Comparison of ENCODE assay signal across 14 mouse cellular contexts in the genomic region with DNA sequence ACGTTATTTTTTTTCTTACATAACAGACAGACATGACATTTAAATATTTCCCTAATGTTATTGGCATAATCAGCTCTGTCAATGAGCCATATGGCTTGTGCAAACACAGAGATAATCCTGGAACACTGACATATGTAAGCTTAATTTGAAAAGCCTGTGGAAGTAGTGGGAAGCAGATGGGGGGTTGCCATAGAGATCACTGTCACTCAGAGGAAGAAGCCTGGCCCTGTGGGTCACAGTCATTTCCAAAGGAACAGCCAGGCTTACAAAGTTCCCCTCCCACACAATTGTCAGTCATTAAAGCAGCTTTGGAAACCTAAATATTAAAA. TPM values are rescaled to one million over a fixed set of nuclear protein-coding genes. Genes with fewer than 3 reads are reported as not detected.
DNase-seq lines count a peak whose midpoint lies in the region; ATAC-seq and TF ChIP-seq lines count a peak whose summit lies in the region.
"Had no signal": no experiment of that assay in that cellular context is flagged by ENCODE, and none has a peak within 500 bp of the region (broad histone marks: within the 10 kb centered on the region; RNA-seq: fewer than 3 reads in every experiment).

No protein-coding gene starts in this region.

- no peak overlapping the region for H3K4me2 ChIP-seq in hindbrain, embryonic 12.5 days (replicated peaks)
- no peak overlapping the region for H3K4me2 ChIP-seq in liver, postnatal 0 days (ENCODE audit: low read depth, low read length)
- no peak overlapping the region for H3K4me2 ChIP-seq in liver, embryonic 12.5 days
- H3K4me2 ChIP-seq: neural tube, embryonic 13.5 days had no signal

- TF ChIP-seq CTCF in brain, embryonic 14.5 days (IDR thresholded peaks at IDR 0.05; ENCODE audit: borderline replicate concordance, extremely low read depth, insufficient read depth, insufficient read length), result no peak
- TF ChIP-seq CTCF in liver, postnatal 0 days (IDR thresholded peaks at IDR 0.05; ENCODE audit: low read depth), result no peak

- no peak for TF ChIP-seq POLR2A in brain, embryonic 14.5 days (IDR thresholded peaks at IDR 0.05; ENCODE audit: borderline replicate concordance, extremely low read depth, insufficient read depth, insufficient read length, poor library complexity, severe bottlenecking)

- H3K4me1 ChIP-seq in hindbrain, embryonic 12.5 days, result peaks cover 8% of the 10 kb centered on the region; the same call in 1 of the 2 replicates
- H3K4me1 ChIP-seq in liver, postnatal 0 days (ENCODE audit: insufficient read depth), result no peaks in the 10 kb centered on the region
- H3K4me1 ChIP-seq in liver, embryonic 12.5 days, result no peaks in the 10 kb centered on the region

- no peak overlapping the region for H3K27ac ChIP-seq in hindbrain, embryonic 12.5 days
- H3K27ac ChIP-seq in liver, postnatal 0 days (ENCODE audit: low read depth), result no peak overlapping the region
- H3K27ac ChIP-seq in liver, embryonic 12.5 days, result no peak overlapping the region
- H3K27ac ChIP-seq: neural tube, embryonic 13.5 days had no signal

- DNase-seq in brain, embryonic 14.5 days (ENCODE audit: low read depth), result peak; percentile 95
- peak; percentile 35 for DNase-seq in cerebellum, adult 8-10 months
- DNase-seq in mesoderm, embryonic 11.5 days (ENCODE audit: low read depth, low spot score), result peak; percentile 34
- no peak for DNase-seq in liver, postnatal 0 days
- DNase-seq in gastrocnemius, postnatal 14 days, result no peak
- DNase-seq: gastrocnemius, postnatal 10 days; thymus, postnatal 36 days had no signal

- no peaks in the 10 kb centered on the region for H3K36me3 ChIP-seq in hindbrain, embryonic 12.5 days
- H3K36me3 ChIP-seq in liver, postnatal 0 days (replicated peaks; ENCODE audit: insufficient read depth, low read length), result no peaks in the 10 kb centered on the region
- H3K36me3 ChIP-seq in liver, embryonic 12.5 days, result no peaks in the 10 kb centered on the region
- H3K36me3 ChIP-seq: neural tube, embryonic 13.5 days had no signal

- ATAC-seq in hindbrain, embryonic 12.5 days (ENCODE audit: low FRiP score), result peak; percentile 71; the same call in 1 of the 2 replicates
- ATAC-seq in liver, postnatal 0 days, result no peak
- ATAC-seq in liver, embryonic 12.5 days, result no peak
- ATAC-seq: intestine, postnatal 0 days; Patski had no signal

- TF ChIP-seq EP300 in liver, postnatal 0 days (IDR thresholded peaks at IDR 0.05; ENCODE audit: low read depth), result no peak

- H3K4me3 ChIP-seq in hindbrain, embryonic 12.5 days, result no peak overlapping the region
- no peak overlapping the region for H3K4me3 ChIP-seq in liver, postnatal 0 days (ENCODE audit: low read depth, low read length)
- H3K4me3 ChIP-seq in liver, embryonic 12.5 days, result no peak overlapping the region
- H3K4me3 ChIP-seq: neural tube, embryonic 13.5 days had no signal

- H3K9me3 ChIP-seq in hindbrain, embryonic 12.5 days (replicated peaks), result no peaks in the 10 kb centered on the region
- no peaks in the 10 kb centered on the region for H3K9me3 ChIP-seq in liver, postnatal 0 days (ENCODE audit: low read length)
- peaks cover 11% of the 10 kb centered on the region; the same call in 1 of the 2 replicates for H3K9me3 ChIP-seq in liver, embryonic 12.5 days (replicated peaks)

- intact Hi-C loops in gastrocnemius, postnatal 14 days (cut with DNase I; ENCODE audit: low total_unique reads), result no loop called here

- no peak overlapping the region for H3K9ac ChIP-seq in hindbrain, embryonic 12.5 days
- H3K9ac ChIP-seq in liver, postnatal 0 days (replicated peaks), result no peak overlapping the region
- no peak overlapping the region for H3K9ac ChIP-seq in liver, embryonic 12.5 days
- H3K9ac ChIP-seq: neural tube, embryonic 13.5 days had no signal

- WGBS in hindbrain, embryonic 12.5 days, result 68% methylated on average over 1 of the region's 1 CpGs
- 74% methylated on average over 1 of the region's 1 CpGs for WGBS in liver, postnatal 0 days (ENCODE audit: insufficient replicate concordance)
- 63% methylated on average over 1 of the region's 1 CpGs for WGBS in liver, embryonic 12.5 days (ENCODE audit: insufficient replicate concordance)

- H3K27me3 ChIP-seq in hindbrain, embryonic 12.5 days, result no peaks in the 10 kb centered on the region
- no peaks in the 10 kb centered on the region for H3K27me3 ChIP-seq in liver, postnatal 0 days (ENCODE audit: insufficient read depth, low read length)
- H3K27me3 ChIP-seq in liver, embryonic 12.5 days (replicated peaks), result peaks cover 16% of the 10 kb centered on the region; the same call in 1 of the 2 replicates
- H3K27me3 ChIP-seq: neural tube, embryonic 13.5 days; Patski had no signal

RNA-seq across cellular contexts. Expression of a gene that starts 2.3 kb away (rescaled TPM):
- polyA plus RNA-seq in brain, embryonic 14.5 days (2012; rRNA removed), result not detected in 2 replicates
- polyA plus RNA-seq in hindbrain, embryonic 12.5 days (2016; fragmentation: Nextera tagmentation; extraction: Ambion mirVana), result not detected in 2 replicates
- polyA plus RNA-seq in liver, postnatal 0 days (2015; fragmentation: Nextera tagmentation; extraction: Ambion mirVana), result not detected in 2 replicates
- total RNA-seq in gastrocnemius, postnatal 14 days (2021), result not detected
- polyA plus RNA-seq in liver, embryonic 12.5 days (2016; fragmentation: Nextera tagmentation; extraction: Ambion mirVana), result not detected in 2 replicates
- total RNA-seq: gastrocnemius, postnatal 10 days; liver, adult 2 months had no signal
- polyA plus RNA-seq: cerebellum, adult 2 months; intestine, postnatal 0 days; liver, adult 2 months; neural tube, embryonic 13.5 days; Patski had no signal

Comparison
In these comparisons a context has a peak if more than half of its experiments do, and no peak if none do; other contexts are left out.
1. DNase-seq: peak in brain, embryonic 14.5 days (single experiment), cerebellum, adult 8-10 months (single experiment) and mesoderm, embryonic 11.5 days (single experiment); none in liver, postnatal 0 days (single experiment) and gastrocnemius, postnatal 14 days (single experiment).